Mouse (Mus musculus): Measurements from ENCODE around the gene Prrx1. TPM values are rescaled to one million over a fixed set of nuclear protein-coding genes. Genes with fewer than 3 reads are reported as not detected.

Prrx1 gene
- total RNA-seq, 1 experiment, result 1.1 TPM

GRCm38 (mm10) chr1:163281450-163282198 lies 31.9 kb downstream of the Prrx1 start:
- DNase-seq (ENCODE audit: low read depth, low spot score), result no peak
- Histone ChIP-seq H3K9me3 (ENCODE audit: control insufficient read depth, insufficient read depth, low read depth, low read length) (no peaks in the 10 kb centered on the region), H3K4me3 (ENCODE audit: insufficient read depth in 1 of 2, low read depth in 1 of 2, low read length in 2 of 2, poor library complexity in 1 of 2, severe bottlenecking in 1 of 2) (no peak overlapping the region), H3K4me1 (ENCODE audit: control insufficient read depth in 2 of 2, insufficient read depth in 2 of 2, low read length in 2 of 2, poor library complexity in 1 of 2) (no peaks in the 10 kb centered on the region), H3K27ac (ENCODE audit: insufficient read depth, low read depth, low read length, poor library complexity, severe bottlenecking) (no peak overlapping the region), H3K36me3 (ENCODE audit: control insufficient read depth, insufficient read depth, low read length, poor library complexity, severe bottlenecking) (no peaks in the 10 kb centered on the region), H3K9ac (ENCODE audit: insufficient read depth, low read depth, low read length, poor library complexity, severe bottlenecking) (no peak overlapping the region)
- TF ChIP-seq CHD2 (IDR thresholded peaks at IDR 0.05; ENCODE audit: low read depth, low read length) (no peak), ZC3H11A (IDR thresholded peaks at IDR 0.05; ENCODE audit: borderline replicate concordance, low read depth, low read length) (no peak), ZNF384 (IDR thresholded peaks at IDR 0.05; ENCODE audit: low read depth, low read length) (no peak), HCFC1 (IDR thresholded peaks at IDR 0.05; ENCODE audit: borderline replicate concordance, insufficient read depth, low read length) (no peak), MAFK (IDR thresholded peaks at IDR 0.05; ENCODE audit: insufficient read depth, low read depth, low read length) (no peak)
- in situ Hi-C loops (cut with MboI; ENCODE audit: low sequenced_read_pairs in 2 of 2, unreplicated experiment in 2 of 2), result no loop called here

GRCm38 (mm10) chr1:163280842-163281122 lies 32.7 kb downstream of the Prrx1 start:
- Histone ChIP-seq H3K36me3 (ENCODE audit: control insufficient read depth, insufficient read depth, low read length, poor library complexity, severe bottlenecking) (no peaks in the 10 kb centered on the region), H3K27ac (ENCODE audit: insufficient read depth, low read depth, low read length, poor library complexity, severe bottlenecking) (no peak overlapping the region)

GRCm38 (mm10) chr1:163280097-163280841 lies 33.2 kb downstream of the Prrx1 start:
- no peak for DNase-seq (ENCODE audit: low read depth, low spot score)

More at GRCm38 (mm10) chr1:163280842-163281122, 32.7 kb downstream of the Prrx1 start:
- in situ Hi-C loops (cut with MboI; ENCODE audit: low sequenced_read_pairs in 2 of 2, unreplicated experiment in 2 of 2), result no loop called here
- no peaks in the 10 kb centered on the region for H3K4me1 ChIP-seq (ENCODE audit: control insufficient read depth in 2 of 2, insufficient read depth in 2 of 2, low read length in 2 of 2, poor library complexity in 1 of 2)
- H3K9ac ChIP-seq (ENCODE audit: insufficient read depth, low read depth, low read length, poor library complexity, severe bottlenecking), result no peak overlapping the region
- no peaks in the 10 kb centered on the region for H3K9me3 ChIP-seq (ENCODE audit: control insufficient read depth, insufficient read depth, low read depth, low read length)
- TF ChIP-seq ZNF384 (IDR thresholded peaks at IDR 0.05; ENCODE audit: low read depth, low read length) (no peak), MAFK (IDR thresholded peaks at IDR 0.05; ENCODE audit: insufficient read depth, low read depth, low read length) (no peak), HCFC1 (IDR thresholded peaks at IDR 0.05; ENCODE audit: borderline replicate concordance, insufficient read depth, low read length) (no peak), ZC3H11A (IDR thresholded peaks at IDR 0.05; ENCODE audit: borderline replicate concordance, low read depth, low read length) (no peak), CHD2 (IDR thresholded peaks at IDR 0.05; ENCODE audit: low read depth, low read length) (no peak)
- DNase-seq (ENCODE audit: low read depth, low spot score), result no peak
- H3K4me3 ChIP-seq (ENCODE audit: insufficient read depth in 1 of 2, low read depth in 1 of 2, low read length in 2 of 2, poor library complexity in 1 of 2, severe bottlenecking in 1 of 2), result no peak overlapping the region

GRCm38 (mm10) chr1:163277069-163277468 lies 36.4 kb downstream of the Prrx1 start:
- in situ Hi-C loops (cut with MboI; ENCODE audit: low sequenced_read_pairs in 2 of 2, unreplicated experiment in 2 of 2), result no loop called here
- Histone ChIP-seq H3K4me1 (ENCODE audit: control insufficient read depth in 2 of 2, insufficient read depth in 2 of 2, low read length in 2 of 2, poor library complexity in 1 of 2) (no peaks in the 10 kb centered on the region), H3K9ac (ENCODE audit: insufficient read depth, low read depth, low read length, poor library complexity, severe bottlenecking) (no peak overlapping the region), H3K9me3 (ENCODE audit: control insufficient read depth, insufficient read depth, low read depth, low read length) (no peaks in the 10 kb centered on the region), H3K27ac (ENCODE audit: insufficient read depth, low read depth, low read length, poor library complexity, severe bottlenecking) (no peak overlapping the region), H3K36me3 (ENCODE audit: control insufficient read depth, insufficient read depth, low read length, poor library complexity, severe bottlenecking) (no peaks in the 10 kb centered on the region), H3K4me3 (ENCODE audit: insufficient read depth in 1 of 2, low read depth in 1 of 2, low read length in 2 of 2, poor library complexity in 1 of 2, severe bottlenecking in 1 of 2) (no peak overlapping the region)
- no peak for DNase-seq (ENCODE audit: low read depth, low spot score)
- TF ChIP-seq MAFK (IDR thresholded peaks at IDR 0.05; ENCODE audit: insufficient read depth, low read depth, low read length), result no peak
- TF ChIP-seq ZC3H11A (IDR thresholded peaks at IDR 0.05; ENCODE audit: borderline replicate concordance, low read depth, low read length), result no peak
- no peak for TF ChIP-seq ZNF384 (IDR thresholded peaks at IDR 0.05; ENCODE audit: low read depth, low read length)
- TF ChIP-seq CHD2 (IDR thresholded peaks at IDR 0.05; ENCODE audit: low read depth, low read length), result no peak
- no peak for TF ChIP-seq HCFC1 (IDR thresholded peaks at IDR 0.05; ENCODE audit: borderline replicate concordance, insufficient read depth, low read length)

More at GRCm38 (mm10) chr1:163280097-163280841, 33.2 kb downstream of the Prrx1 start:
- Histone ChIP-seq H3K36me3 (ENCODE audit: control insufficient read depth, insufficient read depth, low read length, poor library complexity, severe bottlenecking) (no peaks in the 10 kb centered on the region), H3K9ac (ENCODE audit: insufficient read depth, low read depth, low read length, poor library complexity, severe bottlenecking) (no peak overlapping the region), H3K27ac (ENCODE audit: insufficient read depth, low read depth, low read length, poor library complexity, severe bottlenecking) (no peak overlapping the region), H3K4me3 (ENCODE audit: insufficient read depth in 1 of 2, low read depth in 1 of 2, low read length in 2 of 2, poor library complexity in 1 of 2, severe bottlenecking in 1 of 2) (no peak overlapping the region), H3K9me3 (ENCODE audit: control insufficient read depth, insufficient read depth, low read depth, low read length) (no peaks in the 10 kb centered on the region), H3K4me1 (ENCODE audit: control insufficient read depth in 2 of 2, insufficient read depth in 2 of 2, low read length in 2 of 2, poor library complexity in 1 of 2) (no peaks in the 10 kb centered on the region)
- in situ Hi-C loops (cut with MboI; ENCODE audit: low sequenced_read_pairs in 2 of 2, unreplicated experiment in 2 of 2), result no loop called here
- TF ChIP-seq ZC3H11A (IDR thresholded peaks at IDR 0.05; ENCODE audit: borderline replicate concordance, low read depth, low read length) (no peak), HCFC1 (IDR thresholded peaks at IDR 0.05; ENCODE audit: borderline replicate concordance, insufficient read depth, low read length) (no peak), ZNF384 (IDR thresholded peaks at IDR 0.05; ENCODE audit: low read depth, low read length) (no peak), CHD2 (IDR thresholded peaks at IDR 0.05; ENCODE audit: low read depth, low read length) (no peak), MAFK (IDR thresholded peaks at IDR 0.05; ENCODE audit: insufficient read depth, low read depth, low read length) (no peak)

Data from ES-E14 (cell line).